Mouse (Mus musculus): ENCODE data around the gene 2900026A02Rik. TPM values are rescaled to one million over a fixed set of nuclear protein-coding genes. Genes with fewer than 3 reads are reported as not detected.

The 2900026A02Rik gene
- polyA plus RNA-seq, 1 experiment = 3.5 TPM

- H3K27ac ChIP-seq (replicated peaks; ENCODE audit: low read depth, low read length) = peak overlapping the region; percentile 64
- peaks cover 25% of the 10 kb centered on the region for H3K4me1 ChIP-seq (ENCODE audit: control insufficient read depth, insufficient read depth, insufficient read length, low read length)
- H3K4me3 ChIP-seq (ENCODE audit: insufficient read depth, low read depth, low read length) = peak overlapping the region; percentile 28
These were observed 2.3 kb downstream of the 2900026A02Rik start for GRCm38 (mm10) chr5:113218617-113219235.

GRCm38 (mm10) chr5:113217076-113217475 is 4.0 kb downstream of the 2900026A02Rik start:
- H3K4me1 ChIP-seq (ENCODE audit: control insufficient read depth, insufficient read depth, insufficient read length, low read length) = peaks cover 34% of the 10 kb centered on the region
- H3K27ac ChIP-seq (replicated peaks; ENCODE audit: low read depth, low read length) = peak overlapping the region; percentile 5; the same call in 1 of the 2 replicates
- no peak overlapping the region for H3K4me3 ChIP-seq (ENCODE audit: insufficient read depth, low read depth, low read length)

GRCm38 (mm10) chr5:113216328-113216960 is 4.6 kb downstream of the 2900026A02Rik start:
- Histone ChIP-seq H3K4me3 (ENCODE audit: insufficient read depth, low read depth, low read length) (no peak overlapping the region), H3K27ac (replicated peaks; ENCODE audit: low read depth, low read length) (peak overlapping the region; percentile 59), H3K4me1 (ENCODE audit: control insufficient read depth, insufficient read depth, insufficient read length, low read length) (peaks cover 37% of the 10 kb centered on the region)

GRCm38 (mm10) chr5:113215610-113216011 is 5.4 kb downstream of the 2900026A02Rik start:
- Histone ChIP-seq H3K27ac (replicated peaks; ENCODE audit: low read depth, low read length) (peak overlapping the region; percentile 59), H3K4me1 (ENCODE audit: control insufficient read depth, insufficient read depth, insufficient read length, low read length) (peaks cover 42% of the 10 kb centered on the region), H3K4me3 (ENCODE audit: insufficient read depth, low read depth, low read length) (no peak overlapping the region)

- Histone ChIP-seq H3K27ac (replicated peaks; ENCODE audit: low read depth, low read length) (peak overlapping the region; percentile 27), H3K4me3 (ENCODE audit: insufficient read depth, low read depth, low read length) (no peak overlapping the region), H3K4me1 (ENCODE audit: control insufficient read depth, insufficient read depth, insufficient read length, low read length) (peaks cover 47% of the 10 kb centered on the region)
These were observed 6.6 kb downstream of the 2900026A02Rik start for GRCm38 (mm10) chr5:113214455-113214854.

- Histone ChIP-seq H3K4me1 (ENCODE audit: control insufficient read depth, insufficient read depth, insufficient read length, low read length) (peaks cover 44% of the 10 kb centered on the region), H3K27ac (replicated peaks; ENCODE audit: low read depth, low read length) (peak overlapping the region; percentile 27), H3K4me3 (ENCODE audit: insufficient read depth, low read depth, low read length) (no peak overlapping the region)
These were observed 7.0 kb downstream of the 2900026A02Rik start for GRCm38 (mm10) chr5:113214041-113214440.

GRCm38 (mm10) chr5:113212156-113212835 is 8.7 kb downstream of the 2900026A02Rik start:
- Histone ChIP-seq H3K4me1 (ENCODE audit: control insufficient read depth, insufficient read depth, insufficient read length, low read length) (peaks cover 52% of the 10 kb centered on the region), H3K27ac (replicated peaks; ENCODE audit: low read depth, low read length) (peak overlapping the region; percentile 50), H3K4me3 (ENCODE audit: insufficient read depth, low read depth, low read length) (no peak overlapping the region)

GRCm38 (mm10) chr5:113210314-113210713 is 10.7 kb downstream of the 2900026A02Rik start:
- peak overlapping the region; percentile 96 for H3K27ac ChIP-seq (replicated peaks; ENCODE audit: low read depth, low read length)
- no peak overlapping the region for H3K4me3 ChIP-seq (ENCODE audit: insufficient read depth, low read depth, low read length)
- H3K4me1 ChIP-seq (ENCODE audit: control insufficient read depth, insufficient read depth, insufficient read length, low read length) = peaks cover 59% of the 10 kb centered on the region

GRCm38 (mm10) chr5:113209898-113210297 is 11.1 kb downstream of the 2900026A02Rik start:
- H3K4me3 ChIP-seq (ENCODE audit: insufficient read depth, low read depth, low read length) = peak overlapping the region; percentile 22
- H3K4me1 ChIP-seq (ENCODE audit: control insufficient read depth, insufficient read depth, insufficient read length, low read length) = peaks cover 63% of the 10 kb centered on the region
- H3K27ac ChIP-seq (replicated peaks; ENCODE audit: low read depth, low read length) = peak overlapping the region; percentile 96

- Histone ChIP-seq H3K27ac (replicated peaks; ENCODE audit: low read depth, low read length) (peak overlapping the region; percentile 96), H3K4me3 (ENCODE audit: insufficient read depth, low read depth, low read length) (peak overlapping the region; percentile 22), H3K4me1 (ENCODE audit: control insufficient read depth, insufficient read depth, insufficient read length, low read length) (peaks cover 63% of the 10 kb centered on the region)
These were observed 11.7 kb downstream of the 2900026A02Rik start for GRCm38 (mm10) chr5:113209401-113209750.

- H3K27ac ChIP-seq (replicated peaks; ENCODE audit: low read depth, low read length) = peak overlapping the region; percentile 96
- H3K4me3 ChIP-seq (ENCODE audit: insufficient read depth, low read depth, low read length) = no peak overlapping the region
- peaks cover 60% of the 10 kb centered on the region for H3K4me1 ChIP-seq (ENCODE audit: control insufficient read depth, insufficient read depth, insufficient read length, low read length)
These were observed 12.2 kb downstream of the 2900026A02Rik start for GRCm38 (mm10) chr5:113208622-113209400.

GRCm38 (mm10) chr5:113208048-113208447 is 13.0 kb downstream of the 2900026A02Rik start:
- Histone ChIP-seq H3K4me1 (ENCODE audit: control insufficient read depth, insufficient read depth, insufficient read length, low read length) (peaks cover 55% of the 10 kb centered on the region), H3K27ac (replicated peaks; ENCODE audit: low read depth, low read length) (peak overlapping the region; percentile 96)

GRCm38 (mm10) chr5:113206670-113207352 is 14.2 kb downstream of the 2900026A02Rik start:
- Histone ChIP-seq H3K4me3 (ENCODE audit: insufficient read depth, low read depth, low read length) (no peak overlapping the region), H3K4me1 (ENCODE audit: control insufficient read depth, insufficient read depth, insufficient read length, low read length) (peaks cover 48% of the 10 kb centered on the region), H3K27ac (replicated peaks; ENCODE audit: low read depth, low read length) (peak overlapping the region; percentile 96)

More at GRCm38 (mm10) chr5:113208048-113208447, 13.0 kb downstream of the 2900026A02Rik start:
- no peak overlapping the region for H3K4me3 ChIP-seq (ENCODE audit: insufficient read depth, low read depth, low read length)

- Histone ChIP-seq H3K4me3 (ENCODE audit: insufficient read depth, low read depth, low read length) (no peak overlapping the region), H3K27ac (replicated peaks; ENCODE audit: low read depth, low read length) (peak overlapping the region; percentile 10), H3K4me1 (ENCODE audit: control insufficient read depth, insufficient read depth, insufficient read length, low read length) (peaks cover 41% of the 10 kb centered on the region)
These were observed 16.8 kb downstream of the 2900026A02Rik start for GRCm38 (mm10) chr5:113204193-113204592.
